In genomic region chr16:4643670-4644419, GRCm38 (mm10) we compare ENCODE assay signal across 9 mouse cellular contexts. TPM values are rescaled to one million over a fixed set of nuclear protein-coding genes. Genes with fewer than 3 reads are reported as not detected.
DNase-seq lines count a peak whose midpoint lies in the region; ATAC-seq and TF ChIP-seq lines count a peak whose summit lies in the region.
"Had no signal": no experiment of that assay in that cellular context is flagged by ENCODE, and none has a peak within 500 bp of the region (broad histone marks: within the 10 kb centered on the region; RNA-seq: fewer than 3 reads in every experiment).

No protein-coding gene starts in this region.

- H3K9ac ChIP-seq in intestine, embryonic 15.5 days, result no peak overlapping the region

- no peak overlapping the region for H3K27ac ChIP-seq in cerebellum, adult 2 months (ENCODE audit: insufficient read depth, low read length)
- 0 out of 2 replicates have a peak overlapping the region, but pooled peaks have one; percentile 87 for H3K27ac ChIP-seq in intestine, embryonic 15.5 days
- H3K27ac ChIP-seq: macrophage had no signal

- in situ Hi-C loops in Patski (cut with MboI; ENCODE audit: low pct_unique_long_range_greater_than_20kb), result no loop called here

- peaks cover 20% of the 10 kb centered on the region for H3K4me1 ChIP-seq in cerebellum, adult 2 months (ENCODE audit: control insufficient read depth, insufficient read depth, low read length)
- H3K4me1 ChIP-seq in intestine, embryonic 15.5 days (replicated peaks), result peaks cover 67% of the 10 kb centered on the region

- peak overlapping the region; percentile 86 for H3K4me2 ChIP-seq in intestine, embryonic 15.5 days (replicated peaks)
- H3K4me2 ChIP-seq in myocyte (ENCODE audit: low read depth), result peak overlapping the region; percentile 90

- POLR2A ChIA-PET in Patski (lab: Charles Lee), result interaction anchor here (0.9 to 4.7 kb wide), 5 partner anchors 8 to 120 kb away, joined by 3 to 28 read pairs (median 4); no protein-coding TSS in a partner anchor

- peak; percentile 76 for DNase-seq in Patski (ENCODE audit: low read depth, low spot score)
- DNase-seq in cerebellum, adult 2 months, result peak; percentile 81 to 85
- DNase-seq in gastrocnemius, postnatal 10 days, result peak; percentile 82
- DNase-seq in left cerebral cortex, adult 18-20 months (ENCODE audit: low spot score in 2 of 2), result peak; percentile 71 to 84
- DNase-seq in urinary bladder, postnatal 4 days (ENCODE audit: low spot score in 2 of 2), result peak; percentile 81 to 83

- H3K4me3 ChIP-seq in cerebellum, adult 2 months (replicated peaks; ENCODE audit: insufficient read depth, low read depth, low read length), result no peak overlapping the region
- H3K4me3 ChIP-seq in intestine, embryonic 15.5 days (replicated peaks), result no peak overlapping the region
- peak overlapping the region; percentile 61 for H3K4me3 ChIP-seq in myocyte

- no peak for TF ChIP-seq POLR2A in cerebellum, adult 2 months (IDR thresholded peaks at IDR 0.05; ENCODE audit: borderline replicate concordance, insufficient read depth, low read length)
- no peak for TF ChIP-seq POLR2A in myocyte (IDR thresholded peaks at IDR 0.05; ENCODE audit: insufficient read length, low read depth)

- H3K27me3 ChIP-seq in Patski (no peaks in the 10 kb centered on the region), myocyte (ENCODE audit: control insufficient read depth, insufficient read depth, insufficient read length) (no peaks in the 10 kb centered on the region)
- H3K27me3 ChIP-seq in cerebellum, adult 2 months (ENCODE audit: control insufficient read depth, insufficient read depth, low read length), result no peaks in the 10 kb centered on the region
- no peaks in the 10 kb centered on the region for H3K27me3 ChIP-seq in intestine, embryonic 15.5 days (replicated peaks)

- ATAC-seq in Patski, result peak; percentile 12
- ATAC-seq in intestine, embryonic 15.5 days, result no peak
- no peak for ATAC-seq in inflammation-experienced regulatory T-cells, adult 6 months

- H3K9me3 ChIP-seq in intestine, embryonic 15.5 days, result no peaks in the 10 kb centered on the region

- peaks cover 70% of the 10 kb centered on the region for H3K79me2 ChIP-seq in myocyte (ENCODE audit: control insufficient read depth, insufficient read depth)

- CTCF ChIA-PET in Patski (lab: Charles Lee), result interaction anchor here (1.5 to 2.8 kb wide), 5 partner anchors 11 to 23 kb away, joined by 4 to 15 read pairs (median 14); no protein-coding TSS in a partner anchor

- peak overlapping the region; percentile 1 for H3ac ChIP-seq in myocyte (ENCODE audit: control insufficient read depth, insufficient read length)

- TF ChIP-seq CTCF in Patski (IDR thresholded peaks at IDR 0.05), result no peak
- TF ChIP-seq CTCF in cerebellum, adult 2 months (IDR thresholded peaks at IDR 0.05; ENCODE audit: borderline replicate concordance, insufficient read depth, low read depth, low read length), result no peak

- H3K36me3 ChIP-seq in intestine, embryonic 15.5 days, result peaks cover 8% of the 10 kb centered on the region
- H3K36me3 ChIP-seq in myocyte (ENCODE audit: control insufficient read depth, insufficient read depth), result no peaks in the 10 kb centered on the region

- WGBS in cerebellum, adult 2 months, result 27% methylated on average over 11 of the region's 11 CpGs
- 61% methylated on average over 11 of the region's 11 CpGs for WGBS in intestine, embryonic 15.5 days

TF ChIP-seq in myocyte, 11 proteins besides CTCF, POLR2A, EP300 and RAD21:
- no peak for TF ChIP-seq CEBPB (IDR thresholded peaks at IDR 0.05; ENCODE audit: insufficient read depth, poor library complexity, severe bottlenecking)
- TF ChIP-seq E2F4 (IDR thresholded peaks at IDR 0.05; ENCODE audit: insufficient read depth), result no peak
- TF ChIP-seq MAX (IDR thresholded peaks at IDR 0.05; ENCODE audit: low read depth), result no peak
- TF ChIP-seq TCF3 (IDR thresholded peaks at IDR 0.05; ENCODE audit: insufficient read length, low read depth), result no peak
- no peak for TF ChIP-seq SRF (IDR thresholded peaks at IDR 0.05; ENCODE audit: control insufficient read depth, insufficient read length, low read depth)
- peak in 1 of 3 experiments; percentile 72 for TF ChIP-seq MYOG (IDR thresholded peaks at IDR 0.05; ENCODE audit: control insufficient read depth in 1 of 3, insufficient read depth in 1 of 3, insufficient read length in 2 of 3, low read depth in 2 of 3)
- TF ChIP-seq POLR2AphosphoS2 (IDR thresholded peaks at IDR 0.05; ENCODE audit: insufficient read length, low read depth), result peak; percentile 48
- no peak for TF ChIP-seq REST (IDR thresholded peaks at IDR 0.05; ENCODE audit: insufficient read depth, insufficient read length)
- TF ChIP-seq USF1 (IDR thresholded peaks at IDR 0.05; ENCODE audit: low read depth), result peak; percentile 36
- peak in 1 of 3 experiments; percentile 50 for TF ChIP-seq MYOD1 (IDR thresholded peaks at IDR 0.05; ENCODE audit: control insufficient read depth in 1 of 3, insufficient read length in 2 of 3, low read depth in 2 of 3)
- peak; percentile 24 for TF ChIP-seq TCF12 (IDR thresholded peaks at IDR 0.05; ENCODE audit: insufficient read depth, poor library complexity, severe bottlenecking)

RNA-seq across cellular contexts. Expression of gene Dnaja3, which starts 4.1 kb away (rescaled TPM):
- polyA plus RNA-seq in Patski (2021) (84.4 TPM), myocyte (2012; fragmentation: generic; extraction: Trizol) (69.5 TPM)
- 60.6 and 64.0 TPM in 2 replicates for polyA plus RNA-seq in cerebellum, adult 2 months (2012; rRNA removed)
- total RNA-seq in gastrocnemius, postnatal 10 days (2021), result 10 to 100 TPM; 71.4 to 87.2 TPM
- polyA plus RNA-seq in intestine, embryonic 15.5 days (2015; fragmentation: Nextera tagmentation; extraction: Ambion mirVana), result 86.5 and 92.1 TPM in 2 replicates
- total RNA-seq in left cerebral cortex, adult 18-20 months (2021), result 10 to 100 TPM; 61.5 to 64.2 TPM
- 10 to 100 TPM; 21.1 to 28.7 (median 25.3) TPM for polyA plus RNA-seq in inflammation-experienced regulatory T-cells, adult 6 months (2017; shearing (Covaris generic))

RNA-seq across cellular contexts. Expression of gene Vasn, which starts 4.1 kb away (rescaled TPM):
- 74.5 TPM for polyA plus RNA-seq in Patski (2021)
- polyA plus RNA-seq in cerebellum, adult 2 months (2012; rRNA removed), result 6.4 and 6.5 TPM in 2 replicates
- total RNA-seq in gastrocnemius, postnatal 10 days (2021), result 10 to 100 TPM in 1 of 2 experiments, 1 to 10 TPM in 1; 9.7 to 13.0 TPM
- polyA plus RNA-seq in intestine, embryonic 15.5 days (2015; fragmentation: Nextera tagmentation; extraction: Ambion mirVana), result 14.1 and 15.1 TPM in 2 replicates
- total RNA-seq in left cerebral cortex, adult 18-20 months (2021), result 10 to 100 TPM; 11.5 to 11.6 TPM
- 34.7 TPM for polyA plus RNA-seq in myocyte (2012; fragmentation: generic; extraction: Trizol)
- 1 to 10 TPM in 1 of 3 experiments, under 1 TPM in 2; 0.78 to 1.6 (median 0.84) TPM for polyA plus RNA-seq in inflammation-experienced regulatory T-cells, adult 6 months (2017; shearing (Covaris generic))

RNA-seq across cellular contexts. Expression of gene Pam16, which starts 19.1 kb away (rescaled TPM):
- polyA plus RNA-seq in Patski (2021) (57.2 TPM), myocyte (2012; fragmentation: generic; extraction: Trizol) (98.6 TPM)
- polyA plus RNA-seq in cerebellum, adult 2 months (2012; rRNA removed), result 121 and 132 TPM in 2 replicates
- total RNA-seq in gastrocnemius, postnatal 10 days (2021), result 10 to 100 TPM; 79.3 to 82.7 TPM
- polyA plus RNA-seq in intestine, embryonic 15.5 days (2015; fragmentation: Nextera tagmentation; extraction: Ambion mirVana), result 74.5 and 84.3 TPM in 2 replicates
- 10 to 100 TPM; 72.1 to 86.6 TPM for total RNA-seq in left cerebral cortex, adult 18-20 months (2021)
- polyA plus RNA-seq in inflammation-experienced regulatory T-cells, adult 6 months (2017; shearing (Covaris generic)), result 10 to 100 TPM; 17.3 to 41.9 (median 31.7) TPM

RNA-seq across cellular contexts. Expression of gene Coro7, which starts 35.7 kb away (rescaled TPM):
- polyA plus RNA-seq in Patski (2021) (28.4 TPM), myocyte (2012; fragmentation: generic; extraction: Trizol) (15.2 TPM)
- polyA plus RNA-seq in cerebellum, adult 2 months (2012; rRNA removed), result 85.9 and 86.1 TPM in 2 replicates
- total RNA-seq in gastrocnemius, postnatal 10 days (2021), result 10 to 100 TPM; 16.3 to 23.3 TPM
- polyA plus RNA-seq in intestine, embryonic 15.5 days (2015; fragmentation: Nextera tagmentation; extraction: Ambion mirVana), result 22.7 and 23.2 TPM in 2 replicates
- 10 to 100 TPM; 78.4 to 85.4 TPM for total RNA-seq in left cerebral cortex, adult 18-20 months (2021)
- 100 to 1,000 TPM in 2 of 3 experiments, 10 to 100 TPM in 1; 94.9 to 137 (median 111) TPM for polyA plus RNA-seq in inflammation-experienced regulatory T-cells, adult 6 months (2017; shearing (Covaris generic))

RNA-seq across cellular contexts. Expression of gene Glis2, which starts 49.3 kb away (rescaled TPM):
- polyA plus RNA-seq in Patski (2021) (87.1 TPM), myocyte (2012; fragmentation: generic; extraction: Trizol) (29.6 TPM)
- polyA plus RNA-seq in cerebellum, adult 2 months (2012; rRNA removed), result 16.0 and 19.5 TPM in 2 replicates
- 10 to 100 TPM; 22.2 to 32.3 TPM for total RNA-seq in gastrocnemius, postnatal 10 days (2021)
- 21.4 and 23.5 TPM in 2 replicates for polyA plus RNA-seq in intestine, embryonic 15.5 days (2015; fragmentation: Nextera tagmentation; extraction: Ambion mirVana)
- 10 to 100 TPM; 12.4 to 16.6 TPM for total RNA-seq in left cerebral cortex, adult 18-20 months (2021)
- under 1 TPM; 0.15 to 0.36 (median 0.16) TPM for polyA plus RNA-seq in inflammation-experienced regulatory T-cells, adult 6 months (2017; shearing (Covaris generic))
